Mouse (Mus musculus): ENCODE measurements at regions not wholly inside any gene's neighbourhood (a gene's known extent, or its start where the extent isn't known, plus 50 kb on each side); places are given as distances from the start of the nearest gene placed in this dataset.

DNA sequence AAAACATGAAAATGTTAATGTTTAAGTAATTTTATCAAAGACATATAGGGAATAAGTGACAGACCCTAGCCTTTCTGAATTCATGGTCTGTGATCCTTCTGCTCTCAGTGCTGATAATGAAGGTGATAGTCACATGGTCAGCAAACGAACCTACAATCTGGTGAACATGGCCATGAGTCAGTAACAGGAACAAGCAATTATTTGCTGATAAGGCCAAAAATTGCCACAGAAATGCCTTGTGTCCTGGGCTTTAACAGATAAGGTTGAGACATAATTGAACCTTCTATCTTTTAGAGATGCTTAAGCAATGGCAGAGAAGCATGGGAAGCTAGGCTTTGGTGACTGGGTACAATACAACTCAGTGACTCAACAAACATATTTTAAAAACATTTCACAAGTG is 69.2 kb upstream of the Rgs1 start:
- in situ Hi-C loops (cut with MboI; ENCODE audit: low sequenced_read_pairs), result no loop called here

GRCm38 (mm10) chr1:144317560-144317959 is 68.5 kb upstream of the Rgs1 start:
- in situ Hi-C loops (cut with MboI; ENCODE audit: low sequenced_read_pairs), result no loop called here

GRCm38 (mm10) chr1:144316251-144316650 is 67.2 kb upstream of the Rgs1 start:
- in situ Hi-C loops (cut with MboI; ENCODE audit: low sequenced_read_pairs), result no loop called here

- in situ Hi-C loops (cut with MboI; ENCODE audit: low sequenced_read_pairs), result no loop called here
These were observed 65.3 kb upstream of the Rgs1 start for GRCm38 (mm10) chr1:144314382-144314781.

DNA sequence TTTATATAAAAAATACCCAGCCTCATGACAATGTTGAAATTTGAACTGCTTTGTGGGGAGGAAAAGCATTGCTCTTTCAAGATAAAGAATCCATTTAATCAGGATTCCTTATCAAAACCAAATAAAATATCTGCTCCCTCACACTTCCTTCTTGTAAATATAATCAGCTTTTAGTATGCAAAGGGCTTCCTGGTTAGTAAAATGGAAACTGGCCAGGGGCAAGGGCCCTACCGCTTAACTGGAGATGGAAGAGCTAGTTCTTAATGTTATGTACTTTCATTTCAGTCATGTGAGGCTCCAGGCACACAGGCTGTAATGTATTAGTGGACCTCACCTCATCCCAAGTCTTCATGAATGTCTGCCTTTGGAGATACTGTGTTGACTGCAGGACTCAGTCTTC is 64.3 kb upstream of the Rgs1 start:
- in situ Hi-C loops (cut with MboI; ENCODE audit: low sequenced_read_pairs), result no loop called here

- in situ Hi-C loops (cut with MboI; ENCODE audit: low sequenced_read_pairs), result no loop called here
These were observed 60.9 kb upstream of the Rgs1 start for GRCm38 (mm10) chr1:144309901-144310300.

DNA sequence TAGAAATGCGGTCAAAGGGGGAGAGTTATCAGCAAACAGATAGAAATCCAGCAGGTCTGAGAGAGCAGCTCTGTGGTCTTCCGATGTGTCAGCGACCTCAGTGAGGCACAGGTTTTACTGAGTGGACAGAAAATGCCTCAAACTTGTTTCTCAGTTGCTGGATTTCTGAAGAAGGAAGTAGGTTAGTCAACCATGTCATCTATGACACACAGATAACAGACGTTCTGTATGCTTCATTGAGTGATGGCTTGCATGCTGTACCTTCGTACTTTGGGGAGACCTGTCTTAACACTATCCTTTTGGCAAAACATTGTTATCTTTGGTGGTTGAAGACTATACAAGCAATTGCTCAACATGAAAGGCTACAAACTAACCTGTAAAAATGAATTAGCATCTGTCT is 59.3 kb upstream of the Rgs1 start:
- in situ Hi-C loops (cut with MboI; ENCODE audit: low sequenced_read_pairs), result no loop called here

GRCm38 (mm10) chr1:144307854-144308285 is 58.8 kb upstream of the Rgs1 start:
- in situ Hi-C loops (cut with MboI; ENCODE audit: low sequenced_read_pairs), result no loop called here

DNA sequence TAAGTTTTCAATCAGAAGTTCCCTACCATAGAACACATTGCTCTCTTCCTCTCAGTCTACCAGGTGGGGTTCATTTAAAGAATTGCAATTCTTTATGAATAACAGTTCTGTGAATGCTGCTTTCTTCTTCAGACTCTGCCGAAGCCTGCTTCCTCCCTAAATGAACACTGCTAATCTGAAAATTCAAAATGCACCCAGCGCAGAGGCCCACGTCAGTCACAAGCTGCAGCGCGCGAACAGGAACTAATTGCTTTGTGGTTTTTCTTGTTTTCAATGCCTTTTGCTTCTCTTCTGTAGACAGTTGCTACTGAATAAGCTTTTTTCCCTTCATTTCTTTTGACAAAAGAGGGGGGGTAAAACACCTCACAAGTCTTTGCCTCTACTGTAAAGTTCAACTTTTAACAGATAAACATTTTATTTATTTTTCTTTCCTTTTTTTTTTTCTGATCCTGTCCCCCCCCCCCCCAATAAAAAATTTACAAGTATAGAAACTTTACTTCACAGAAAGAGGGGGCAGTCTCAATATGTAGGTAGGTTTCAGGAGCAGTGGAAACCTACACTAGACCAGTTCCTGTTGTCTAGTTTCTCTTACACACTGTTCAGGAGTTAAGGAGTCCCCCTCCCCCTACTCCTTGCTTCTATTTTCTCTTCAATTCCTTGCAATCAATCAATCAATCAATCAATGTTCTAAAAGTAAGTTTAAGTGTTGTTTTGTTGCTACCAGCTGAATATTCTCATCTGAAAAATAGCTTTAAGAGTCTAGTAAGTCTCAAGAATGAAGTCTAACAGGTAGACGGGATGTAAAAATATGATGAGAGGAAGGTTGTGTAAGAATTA is 58.2 kb upstream of the Rgs1 start:
- in situ Hi-C loops (cut with MboI; ENCODE audit: low sequenced_read_pairs), result no loop called here

- in situ Hi-C loops (cut with MboI; ENCODE audit: low sequenced_read_pairs), result no loop called here
These were observed 57.2 kb upstream of the Rgs1 start for GRCm38 (mm10) chr1:144306284-144306683.

DNA sequence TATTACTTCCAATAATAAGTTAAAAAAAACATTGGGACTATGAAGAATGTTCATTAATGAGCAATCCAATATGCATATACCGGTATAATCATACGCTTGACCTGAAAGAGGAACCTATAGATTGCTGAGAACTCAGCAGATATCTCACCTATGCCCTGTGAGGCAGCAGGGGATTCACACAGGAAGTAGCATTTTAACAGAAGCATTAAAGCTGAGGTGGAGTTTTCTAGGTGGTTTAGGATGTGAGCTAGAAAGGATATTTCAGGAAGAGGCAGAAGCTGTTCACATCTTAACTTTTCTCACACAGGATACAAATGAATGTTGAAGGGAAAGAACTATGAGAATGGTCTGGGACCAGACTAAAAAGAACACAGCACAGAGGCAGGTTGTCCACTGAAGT is 51.6 kb upstream of the Rgs1 start:
- in situ Hi-C loops (cut with MboI; ENCODE audit: low sequenced_read_pairs), result no loop called here
